Mouse (Mus musculus): ENCODE results near the gene Snx12.
A peak's percentile ranks its signal among the peaks of the same experiment; 100 is the strongest.
"Not testable (repeated sequence)": the region's sequence is repeated elsewhere in the genome, so short reads cannot be mapped to it uniquely, and the experiment has no call there.

The Snx12 gene

GRCm38 (mm10) chrX:101131992-101132791, 90.2 kb downstream of the Snx12 start:
- DNase-seq (ENCODE audit: low spot score), result peak; percentile 48

- DNase-seq (ENCODE audit: low spot score), result peak; percentile 80
Measured at GRCm38 (mm10) chrX:101131001-101131400, 91.4 kb downstream of the Snx12 start.

DNA sequence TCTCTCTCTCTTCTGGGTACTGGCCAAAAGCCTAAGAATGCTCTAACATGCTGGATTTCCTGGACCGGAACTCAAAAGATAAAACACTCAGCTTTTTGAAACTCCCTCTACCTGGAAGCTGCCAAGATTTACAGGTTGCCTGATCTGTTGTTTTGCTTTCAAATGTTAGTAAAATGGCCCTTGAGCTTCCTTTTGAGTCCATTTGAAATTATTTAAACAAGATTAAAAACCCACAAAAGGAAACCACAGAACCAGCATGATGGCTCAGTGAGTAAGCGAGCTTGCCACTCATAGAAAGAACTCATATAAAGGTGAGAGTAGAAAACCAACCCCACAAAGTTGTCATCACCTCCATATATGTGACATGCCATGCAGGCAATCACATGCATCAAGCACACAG, 93.8 kb downstream of the Snx12 start:
- DNase-seq (ENCODE audit: low spot score), result no peak

GRCm38 (mm10) chrX:101126977-101127376, 95.4 kb downstream of the Snx12 start:
- no peak for DNase-seq (ENCODE audit: low spot score)

GRCm38 (mm10) chrX:101126474-101126955, 95.8 kb downstream of the Snx12 start:
- no peak for DNase-seq (ENCODE audit: low spot score)

DNA sequence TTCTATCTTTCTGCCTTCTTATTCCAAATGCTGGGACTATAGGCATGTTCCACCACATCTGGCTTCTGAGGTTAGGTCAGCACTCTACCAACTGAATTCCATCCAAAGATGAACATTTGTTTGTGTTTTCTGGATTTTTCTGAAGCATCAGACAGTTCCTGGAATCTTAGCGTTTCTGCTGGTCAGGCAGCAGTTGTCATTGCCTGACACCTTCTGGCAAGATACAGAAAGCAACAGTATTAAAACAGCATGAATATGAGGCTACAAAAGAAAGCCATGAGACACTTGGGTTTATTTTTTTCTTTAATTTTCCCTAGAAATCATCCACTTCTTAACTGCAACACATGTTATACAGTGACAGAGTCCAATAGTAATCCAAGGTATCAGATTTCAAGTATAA, 101.8 kb downstream of the Snx12 start:
- no peak for DNase-seq (ENCODE audit: low spot score)

GRCm38 (mm10) chrX:101085920-101086319, 136.4 kb downstream of the Snx12 start, which contains the start of gene Slc7a3:
TSS of gene Slc7a3 (minus strand) at chrX:101086020.
- peak; percentile 7 for DNase-seq (ENCODE audit: low spot score)

DNA sequence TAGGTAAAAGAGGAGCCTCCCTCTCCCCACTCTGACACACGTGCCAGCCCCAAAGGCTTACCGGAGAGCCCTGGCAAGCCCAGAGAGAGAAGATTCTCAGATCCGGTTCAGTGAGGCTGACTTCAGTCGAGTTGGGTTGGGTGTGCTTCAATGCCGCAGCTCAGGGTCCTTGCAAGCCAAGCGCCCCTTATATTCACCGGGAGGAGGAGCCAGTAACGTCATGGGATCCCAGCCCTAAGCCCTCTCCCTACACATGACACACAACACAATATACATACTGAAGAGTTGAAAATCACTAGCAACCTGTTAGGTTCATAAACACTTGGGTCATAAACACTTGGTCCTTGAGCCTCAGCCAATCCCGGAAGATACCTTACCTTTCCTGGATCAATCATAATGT, 137.2 kb downstream of the Snx12 start:
- DNase-seq (ENCODE audit: low spot score), result not testable (repeated sequence)

- DNase-seq (ENCODE audit: low spot score), result no peak
Measured at GRCm38 (mm10) chrX:101084192-101084591, 138.2 kb downstream of the Snx12 start.

GRCm38 (mm10) chrX:101065245-101065644, 157.1 kb downstream of the Snx12 start:
- no peak for DNase-seq (ENCODE audit: low spot score)

DNA sequence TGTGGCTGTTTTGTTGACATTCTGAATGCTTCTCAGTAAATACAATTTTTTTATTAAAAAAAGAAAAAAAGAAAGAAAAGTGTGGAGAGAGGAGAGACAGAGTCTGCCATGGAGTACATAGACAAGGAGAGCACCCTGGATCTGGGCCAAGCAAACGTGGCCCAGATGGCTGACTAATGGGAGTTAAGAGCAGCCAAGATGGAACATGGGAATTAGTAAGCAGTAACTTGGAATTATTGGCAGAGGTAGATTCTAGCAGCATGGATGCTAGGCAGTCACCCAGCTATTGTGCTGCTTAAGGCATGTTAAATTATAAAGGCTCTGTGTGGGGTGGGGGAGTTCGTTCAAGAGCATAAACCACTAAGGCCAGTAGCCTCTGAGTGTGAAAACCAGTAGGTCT, 158.9 kb downstream of the Snx12 start:
- no peak for DNase-seq (ENCODE audit: low spot score)

DNA sequence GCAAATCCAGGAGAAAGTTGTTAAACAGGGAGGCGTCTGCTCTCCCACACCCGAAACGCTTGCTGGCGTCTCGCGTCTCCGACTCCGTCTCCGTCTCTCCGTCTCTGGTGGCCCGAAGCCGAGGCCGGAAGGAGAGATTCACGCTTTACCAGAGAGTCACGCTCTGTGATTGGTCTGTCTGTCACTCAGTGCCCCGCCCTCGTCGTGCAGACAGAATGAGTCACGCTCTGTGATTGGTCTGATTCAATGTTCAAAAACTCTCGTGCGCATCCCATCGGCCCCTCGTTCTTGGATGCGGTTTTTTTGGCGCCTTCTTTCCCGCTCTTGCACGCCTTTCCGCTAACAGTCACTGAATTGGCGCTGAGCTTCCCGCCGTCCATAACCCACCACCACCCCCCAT, 162.8 kb downstream of the Snx12 start, which contains the start of gene Tex11:
Tex11 (minus strand) TSS at position 127 of the 400 bp plus-strand sequence.
- DNase-seq (ENCODE audit: low spot score), result no peak
